Mouse (Mus musculus): Measurements from ENCODE around the gene Asrgl1.
"Not testable (repeated sequence)": the region's sequence is repeated elsewhere in the genome, so short reads cannot be mapped to it uniquely, and the experiment has no call there.

Asrgl1 gene

GRCm38 (mm10) chr19:9105101-9105685 lies 30.2 kb downstream of the Asrgl1 start:
- no peak for DNase-seq (ENCODE audit: low spot score in 2 of 2)

GRCm38 (mm10) chr19:9103986-9104385 lies 31.4 kb downstream of the Asrgl1 start:
- no peak for DNase-seq (ENCODE audit: low spot score in 2 of 2)

DNA sequence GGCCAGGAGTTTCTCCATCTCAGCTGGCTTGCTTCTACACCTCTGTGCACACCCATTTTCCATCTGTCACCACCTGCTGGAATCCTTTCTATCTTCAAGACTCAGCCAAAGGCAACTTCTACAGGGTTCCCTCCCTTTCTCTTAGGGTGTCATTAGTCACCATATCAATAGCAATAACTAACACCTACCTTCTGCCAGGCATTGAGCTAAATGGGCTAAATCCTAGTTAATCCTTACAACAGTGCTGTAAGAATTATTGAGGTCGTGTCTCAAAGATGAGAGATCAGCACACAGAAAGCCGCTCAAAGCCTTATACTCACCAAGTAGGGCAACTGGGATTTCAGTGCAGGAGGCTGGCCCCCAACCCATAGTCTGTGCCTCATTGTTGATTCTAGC lies 34.4 kb downstream of the Asrgl1 start:
- no peak for DNase-seq (ENCODE audit: low spot score in 2 of 2)

DNA sequence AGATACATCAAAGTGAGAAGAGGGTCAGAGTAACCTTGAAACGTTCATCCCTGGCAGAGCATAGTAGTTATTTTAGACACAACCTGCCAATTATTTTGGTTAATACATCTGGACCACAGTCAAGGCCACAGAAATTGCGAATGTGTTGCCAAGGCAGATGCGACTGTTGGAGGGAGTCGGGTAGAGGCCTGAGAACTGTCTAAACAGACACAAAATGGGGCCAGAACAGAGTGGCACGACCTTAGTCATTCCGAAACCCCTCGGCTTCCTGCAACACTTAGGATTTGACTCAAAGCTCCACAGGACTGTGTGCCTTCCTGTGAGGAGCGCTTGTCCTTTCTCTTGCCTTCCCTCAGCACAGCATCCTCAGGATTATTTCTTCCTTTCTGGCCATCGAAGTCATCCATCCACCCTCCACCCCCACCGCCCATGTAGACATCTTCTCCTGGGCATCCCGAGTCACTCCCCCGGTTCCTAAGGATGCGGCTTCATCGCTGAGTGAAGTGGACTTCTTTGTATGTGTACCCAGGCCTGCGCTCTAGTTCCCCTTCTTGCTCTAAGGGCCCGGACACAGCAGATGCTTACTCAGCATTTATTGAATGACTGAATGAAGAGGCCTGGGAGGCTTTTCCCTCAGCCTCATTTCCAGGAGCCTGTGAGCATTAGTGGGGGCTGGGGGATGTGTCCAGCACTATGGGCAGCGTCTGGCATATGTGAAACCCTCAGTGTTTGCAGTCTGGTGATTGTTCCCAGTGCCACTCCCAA lies 35.0 kb downstream of the Asrgl1 start:
- no peak for DNase-seq (ENCODE audit: low spot score in 2 of 2)

DNA sequence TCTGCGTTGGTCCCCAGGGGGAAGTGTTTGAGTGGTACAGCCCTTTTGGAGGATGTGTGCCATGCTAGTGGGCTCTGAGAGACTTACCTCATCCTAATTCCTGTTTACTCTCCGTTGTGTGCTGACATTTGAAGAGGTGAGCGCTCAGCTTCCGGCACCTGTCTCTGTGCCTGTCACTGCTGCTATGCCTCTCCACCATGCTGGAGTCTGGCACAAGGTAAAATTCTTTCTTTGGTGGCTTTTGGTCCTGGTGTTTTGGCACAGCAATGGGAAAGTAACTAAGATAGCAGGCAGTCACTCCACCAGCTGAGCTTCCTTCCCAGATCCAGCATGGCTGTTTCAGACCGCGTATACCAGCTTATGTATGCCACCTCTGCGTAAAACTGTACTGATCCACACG lies 35.7 kb downstream of the Asrgl1 start:
- no peak for DNase-seq (ENCODE audit: low spot score in 2 of 2)

- no peak for DNase-seq (ENCODE audit: low spot score in 2 of 2)
Measured at GRCm38 (mm10) chr19:9097441-9097840, 38.0 kb downstream of the Asrgl1 start.

GRCm38 (mm10) chr19:9095111-9095510 lies 40.3 kb downstream of the Asrgl1 start:
- no peak for DNase-seq (ENCODE audit: low spot score in 2 of 2)

- DNase-seq (ENCODE audit: low spot score in 2 of 2): no peak
Measured at GRCm38 (mm10) chr19:9090709-9091108, 44.7 kb downstream of the Asrgl1 start.

DNA sequence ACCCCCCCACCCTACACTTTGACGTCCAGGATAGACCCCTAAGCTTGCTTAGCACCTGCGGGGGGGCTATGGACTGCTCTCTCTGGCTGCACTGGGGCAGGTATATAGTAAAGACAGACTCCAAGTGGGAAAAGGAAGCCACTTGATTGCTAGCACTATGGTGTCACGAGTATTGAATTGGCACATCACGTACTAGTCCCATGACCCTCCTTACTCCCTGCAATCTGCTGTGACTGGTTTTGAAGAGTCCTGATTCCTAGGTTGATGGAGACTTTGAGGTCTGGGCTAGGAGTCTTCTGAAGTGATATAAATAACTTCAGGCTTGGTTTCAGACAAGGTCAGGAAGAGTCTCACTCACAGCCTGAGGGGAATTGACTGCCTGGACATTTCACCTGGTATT lies 45.2 kb downstream of the Asrgl1 start:
- DNase-seq (ENCODE audit: low spot score in 2 of 2): no peak

DNA sequence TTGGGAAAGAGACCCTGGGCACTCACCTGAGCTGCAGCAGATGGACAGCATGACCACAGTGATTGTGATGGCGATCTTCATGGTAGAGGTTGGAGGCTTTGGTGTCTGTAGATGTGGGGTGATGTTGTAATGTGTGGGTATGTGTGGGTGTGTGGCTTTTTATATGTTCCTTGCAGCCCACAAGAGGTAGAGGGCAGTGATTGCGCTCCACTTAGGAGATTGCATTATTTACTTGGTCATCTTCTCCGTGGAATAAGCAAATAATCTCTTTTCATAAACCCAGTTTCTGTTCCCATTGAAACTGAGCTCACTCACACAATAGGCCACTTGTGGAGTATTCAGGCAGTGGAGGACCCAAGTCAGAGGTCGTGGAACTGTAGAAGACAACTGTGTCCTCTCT lies 47.6 kb downstream of the Asrgl1 start, which contains the start of gene Scgb1a1:
Scgb1a1 (minus strand) TSS at position 138 of the 400 bp plus-strand sequence.
- DNase-seq (ENCODE audit: low spot score in 2 of 2): no peak

DNA sequence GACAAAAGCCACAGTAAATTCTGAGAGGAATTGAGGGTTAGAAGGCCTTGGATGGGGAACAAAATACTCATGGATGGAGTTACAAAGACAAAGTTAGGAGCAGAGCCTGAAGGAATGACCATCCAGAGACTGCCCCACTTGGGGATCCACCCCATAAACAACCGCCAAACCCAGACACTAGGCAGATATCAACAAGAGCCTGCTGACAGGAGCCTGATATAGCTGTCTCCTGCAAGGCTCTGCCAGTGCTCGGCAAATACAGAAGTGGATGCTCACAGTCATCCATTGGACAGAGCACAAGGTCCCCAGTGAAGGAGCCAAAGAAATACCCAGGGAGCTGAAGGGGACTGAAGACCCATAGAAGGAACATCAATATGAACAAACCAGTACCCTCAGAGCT lies 51.5 kb downstream of the Asrgl1 start:
- DNase-seq (ENCODE audit: low spot score in 2 of 2): not testable (repeated sequence)

DNA sequence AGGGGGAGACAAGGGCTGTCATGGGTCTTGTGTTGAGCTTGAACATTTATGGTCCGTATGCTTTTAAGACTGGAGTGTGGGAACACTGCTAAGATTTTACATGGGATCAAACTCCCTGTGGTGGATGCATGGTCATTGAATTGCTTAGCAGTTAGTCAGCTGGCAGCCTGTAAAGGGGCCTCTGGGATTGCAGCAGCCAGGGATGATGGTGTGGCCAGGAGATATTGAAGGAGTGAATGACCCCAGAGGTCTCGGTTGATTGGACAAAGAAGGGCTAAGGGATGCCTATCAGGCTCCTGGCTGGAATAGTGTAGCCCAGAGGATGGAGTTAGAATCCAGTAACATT lies 52.5 kb downstream of the Asrgl1 start:
- no peak for DNase-seq (ENCODE audit: low spot score in 2 of 2)

- peak; percentile 59 to 67 for DNase-seq (ENCODE audit: low spot score in 2 of 2)
Measured at GRCm38 (mm10) chr19:9082191-9083009, 53.0 kb downstream of the Asrgl1 start.

DNA sequence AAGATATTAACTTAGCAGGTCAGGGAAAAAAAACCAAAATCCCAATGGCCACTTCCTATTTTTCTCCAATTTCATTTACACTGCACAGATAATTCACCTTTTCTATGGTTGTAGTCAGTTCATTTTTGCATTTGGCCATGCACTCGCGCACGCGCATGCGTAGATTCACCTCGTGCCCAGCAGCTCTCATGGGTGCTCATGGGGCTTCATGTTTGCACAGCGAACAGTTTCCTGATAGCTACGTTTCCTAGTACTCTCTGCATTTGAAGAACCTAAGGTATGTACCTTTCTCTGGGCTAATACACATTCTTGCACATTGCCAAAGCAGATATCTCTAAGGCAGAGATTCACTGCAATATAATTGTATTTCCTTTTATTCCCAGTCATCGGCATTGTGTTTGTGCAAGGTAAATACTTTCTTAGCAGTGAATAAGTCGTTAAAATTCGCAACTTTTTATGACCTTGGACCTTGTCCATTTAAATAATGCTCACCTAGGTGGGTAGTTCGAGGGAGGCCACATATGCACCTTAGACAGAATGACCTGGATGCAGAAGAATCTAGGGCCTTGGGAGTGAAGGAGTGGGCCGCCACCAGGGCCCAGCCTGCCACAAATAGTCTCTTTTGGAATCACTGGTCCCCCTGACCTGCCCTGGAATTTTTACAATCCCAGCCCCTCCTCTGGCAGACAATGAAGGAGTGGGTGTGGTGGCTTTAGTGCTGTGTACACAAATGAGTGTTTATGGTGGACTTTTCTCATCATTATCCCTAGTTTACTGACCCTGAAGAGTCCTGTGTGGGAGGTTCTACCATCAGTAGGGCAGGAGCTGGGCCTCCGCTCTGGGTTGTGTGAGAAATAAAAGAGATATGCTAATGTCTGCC lies 53.9 kb downstream of the Asrgl1 start:
- DNase-seq (ENCODE audit: low spot score in 2 of 2): no peak

- DNase-seq (ENCODE audit: low spot score in 2 of 2): no peak
Measured at GRCm38 (mm10) chr19:9079916-9080315, 55.5 kb downstream of the Asrgl1 start.

- DNase-seq (ENCODE audit: low spot score in 2 of 2): no peak
Measured at GRCm38 (mm10) chr19:9076982-9077660, 58.3 kb downstream of the Asrgl1 start.

DNA sequence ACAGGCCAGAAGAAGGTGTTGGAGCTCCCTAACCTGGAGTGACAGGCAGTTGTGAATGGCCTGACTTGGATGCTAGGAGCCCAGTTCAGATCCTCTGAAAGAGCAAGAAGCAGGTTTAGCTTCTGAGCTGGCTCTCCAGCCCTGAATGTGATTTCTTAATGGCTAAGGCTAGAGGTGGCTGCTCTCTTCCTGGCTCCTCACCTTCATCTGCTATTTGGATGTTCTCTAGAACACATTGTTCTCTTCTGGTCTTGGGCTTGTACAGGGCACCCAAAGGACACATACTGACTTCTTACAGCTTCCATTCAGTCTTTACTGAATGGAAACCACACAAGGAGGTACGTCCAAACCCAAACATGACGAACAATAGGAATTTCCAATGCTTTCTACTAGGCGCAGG lies 59.4 kb downstream of the Asrgl1 start:
- no peak for DNase-seq (ENCODE audit: low spot score in 2 of 2)

DNA sequence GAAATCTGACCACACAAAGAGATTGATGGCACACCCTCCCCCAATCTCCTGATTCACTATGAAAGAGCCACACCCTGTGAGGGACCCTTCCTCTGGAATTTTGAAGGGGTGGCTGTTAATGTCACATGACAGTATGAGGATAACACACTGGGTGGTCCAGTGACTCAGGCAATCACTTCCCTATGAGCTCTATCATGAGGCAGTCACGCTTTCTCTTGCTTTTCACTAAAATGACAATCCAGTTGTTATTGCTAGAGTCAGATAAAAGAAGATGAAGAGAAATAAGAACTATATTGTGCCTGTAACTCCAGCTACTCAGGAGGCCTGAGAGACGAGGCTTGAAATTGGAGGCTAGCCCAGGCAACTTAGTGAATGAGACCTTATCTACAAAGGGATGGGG lies 59.9 kb downstream of the Asrgl1 start:
- no peak for DNase-seq (ENCODE audit: low spot score in 2 of 2)

GRCm38 (mm10) chr19:9074424-9074823 lies 61.0 kb downstream of the Asrgl1 start:
- no peak for DNase-seq (ENCODE audit: low spot score in 2 of 2)

DNA sequence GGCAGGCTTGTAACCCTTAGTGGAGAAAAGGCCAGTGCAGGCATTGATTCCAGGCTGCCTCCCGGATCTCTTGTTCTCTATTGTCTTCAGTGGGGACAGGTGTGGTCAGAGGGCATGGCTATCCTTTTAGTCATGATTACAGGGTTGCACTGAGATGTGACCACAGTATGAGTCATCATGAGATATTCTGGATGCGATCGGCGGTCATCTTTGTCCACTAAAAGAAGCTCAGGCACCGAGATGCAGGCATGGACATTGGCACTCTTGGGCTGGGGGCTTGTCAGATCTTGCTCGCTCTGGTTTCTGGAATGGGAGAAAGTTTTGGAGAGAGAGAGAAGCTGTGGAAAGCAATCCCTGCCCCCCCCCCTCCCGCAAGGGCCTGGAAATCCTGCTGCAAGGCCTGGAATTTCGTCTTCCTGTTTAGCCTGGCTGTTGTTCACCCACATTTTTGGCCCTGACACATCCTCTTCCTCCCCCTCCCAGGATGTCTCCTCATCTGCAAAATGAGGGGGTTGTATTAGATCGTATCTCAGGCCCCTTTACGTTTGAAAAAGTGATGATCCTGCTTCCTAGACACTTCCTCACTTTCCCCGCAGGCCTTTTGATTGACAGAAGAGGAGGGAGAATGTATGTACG lies 61.5 kb downstream of the Asrgl1 start:
- DNase-seq (ENCODE audit: low spot score in 2 of 2): no peak

DNA sequence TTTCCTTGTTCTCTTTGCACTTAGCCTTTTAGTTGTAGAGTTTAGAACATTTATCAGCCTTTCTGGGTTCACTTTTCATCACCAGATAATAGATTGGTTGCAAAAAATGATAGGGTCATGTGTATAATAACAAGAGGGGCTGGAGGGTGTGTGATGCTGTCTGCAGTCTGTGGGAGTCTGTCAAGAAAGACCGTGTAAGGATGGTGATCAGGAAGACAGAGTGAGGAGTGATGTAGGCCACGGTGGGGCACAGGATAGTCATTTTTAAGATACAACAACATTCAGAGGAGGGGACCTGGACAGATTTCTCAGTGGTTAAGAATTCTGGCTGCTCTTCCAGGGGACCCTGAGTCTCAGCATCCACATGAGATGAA lies 63.3 kb downstream of the Asrgl1 start:
- DNase-seq (ENCODE audit: low spot score in 2 of 2): no peak
